Mouse (Mus musculus) T-helper 17 cell (primary cell): ENCODE measurements around the gene Rnps1.

Experiments
- in situ Hi-C, 2 experiments: fragments of 300-600 bp; cut with MboI, MseI; formaldehyde crosslinking; loops; 1 replicate in 1 of 2; 2 replicates in 1 of 2; pipeline ENCODE4 v1.15.1; 2025; ENCODE audit warnings: high pct_unique_total_duplicates in 2 of 2

Gene Rnps1

DNA sequence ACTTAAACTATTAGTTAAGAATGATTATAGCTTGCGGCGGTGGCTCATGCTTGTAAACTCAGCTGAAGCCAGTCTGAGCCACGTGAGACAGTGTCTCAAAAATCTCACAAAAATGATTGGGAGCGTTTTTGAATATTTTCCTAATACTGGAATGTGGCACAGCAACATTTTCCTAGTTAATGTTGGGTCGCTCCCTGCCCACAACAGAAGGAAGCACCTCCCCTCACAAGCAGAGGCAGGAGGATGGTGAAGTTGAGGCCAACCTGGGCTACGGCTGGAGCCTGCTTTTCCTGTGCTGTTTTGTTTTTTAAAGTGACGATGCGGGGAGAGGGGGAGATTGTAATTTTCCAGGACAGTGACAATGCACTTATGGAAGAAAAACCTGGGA lies 12.8 kb downstream of the Rnps1 start:
- in situ Hi-C loops, result no loop called here

DNA sequence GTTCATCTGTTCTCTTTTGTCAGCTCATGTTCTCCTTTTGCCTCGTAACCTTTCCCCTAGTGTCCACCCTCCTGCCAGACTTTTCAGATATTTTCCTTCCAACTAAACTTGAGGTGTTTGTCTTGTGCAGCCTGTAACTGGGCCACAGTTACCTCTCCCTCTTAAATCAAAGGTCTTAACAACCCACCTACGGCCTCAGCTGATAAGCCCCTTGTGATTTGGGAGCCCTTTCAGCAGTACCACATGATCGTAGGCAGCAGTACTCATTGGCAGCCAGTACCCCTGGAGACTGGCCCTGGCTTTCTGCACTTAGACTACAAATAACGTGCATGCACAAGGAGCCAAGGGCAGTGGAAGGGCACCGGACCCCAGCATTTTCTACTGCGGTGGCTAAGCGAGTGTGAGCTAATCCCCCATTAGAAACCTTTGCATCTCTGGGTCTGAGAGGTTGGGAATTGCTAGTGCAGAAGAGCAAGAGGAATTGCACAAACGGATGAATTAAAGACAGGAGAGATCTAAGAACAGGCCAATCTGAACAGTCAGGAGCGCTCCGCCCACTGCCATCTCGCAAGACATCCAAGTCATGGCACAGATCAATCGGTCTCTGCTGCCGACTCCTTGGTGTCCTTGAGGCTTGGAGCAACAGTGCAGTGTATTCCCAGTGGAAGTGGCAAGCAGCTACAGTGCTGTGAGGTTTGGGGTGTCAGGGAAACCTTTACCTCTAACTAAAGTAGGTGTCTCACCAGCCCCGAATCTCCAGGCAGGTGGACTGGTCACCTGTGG lies 15.0 kb downstream of the Rnps1 start:
- in situ Hi-C loops, result no loop called here

DNA sequence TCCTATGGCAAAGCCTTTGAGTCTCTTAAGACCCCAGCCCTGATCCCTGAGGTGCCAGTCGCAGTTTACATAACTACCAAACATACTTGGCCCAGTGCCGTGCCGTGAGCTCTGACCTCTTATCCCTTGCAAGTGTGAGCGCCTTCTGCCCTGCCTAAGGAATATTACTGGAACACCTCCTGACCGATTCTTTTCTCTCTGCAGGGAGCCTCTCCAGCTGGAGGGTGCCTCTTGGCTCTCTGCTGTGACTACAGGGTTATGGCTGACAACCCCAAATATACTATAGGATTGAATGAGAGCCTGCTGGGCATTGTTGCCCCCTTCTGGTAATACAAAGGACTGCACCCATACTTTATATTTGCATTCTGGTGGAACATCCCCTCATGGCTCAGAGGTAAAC lies 22.7 kb downstream of the Rnps1 start:
- in situ Hi-C loops, result no loop called here

DNA sequence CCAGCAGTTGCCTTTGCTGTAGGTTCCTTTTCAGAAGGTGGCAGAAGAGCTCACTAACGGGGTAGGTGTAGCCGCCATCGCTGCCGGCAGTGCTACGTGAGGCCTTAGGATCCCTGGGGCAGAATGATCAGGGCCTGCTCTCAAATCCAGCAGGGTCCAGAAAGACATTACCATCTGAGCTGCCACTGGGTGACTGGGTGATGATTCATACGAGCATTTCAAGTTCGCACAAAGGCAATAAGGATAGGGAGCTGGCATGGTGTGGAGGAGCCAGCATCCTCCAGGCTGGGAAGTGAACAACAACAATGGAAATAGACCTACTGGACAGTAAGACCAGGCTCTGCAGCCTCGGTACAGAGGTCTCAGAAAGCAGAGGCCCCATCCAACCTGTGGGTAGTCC lies 26.0 kb downstream of the Rnps1 start:
- in situ Hi-C loops, result loop anchor here in 1 of 2 experiments (5.0 kb wide), 1 partner anchor 53 kb away; no protein-coding TSS in a partner anchor

DNA sequence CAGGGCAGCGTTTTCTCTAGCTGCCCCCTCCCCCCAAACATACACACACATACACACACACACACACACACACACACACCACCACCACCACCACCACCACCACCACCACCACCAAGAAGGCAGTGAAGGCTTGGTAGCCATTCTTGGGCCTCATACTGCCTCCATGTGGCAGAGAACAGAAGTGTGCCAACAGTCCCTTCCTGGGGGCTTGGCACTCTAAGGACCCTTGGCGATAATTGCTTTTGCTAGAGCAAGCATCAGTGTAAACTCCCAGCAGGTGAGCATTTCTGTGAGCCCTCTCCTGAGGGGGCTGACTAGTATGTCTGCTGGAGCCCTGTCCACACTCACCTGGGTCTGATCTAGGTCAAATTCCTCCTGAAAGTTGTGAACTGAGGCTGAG lies 26.8 kb downstream of the Rnps1 start:
- in situ Hi-C loops, result loop anchor here in 1 of 2 experiments (5.0 kb wide), 1 partner anchor 54 kb away; no protein-coding TSS in a partner anchor

DNA sequence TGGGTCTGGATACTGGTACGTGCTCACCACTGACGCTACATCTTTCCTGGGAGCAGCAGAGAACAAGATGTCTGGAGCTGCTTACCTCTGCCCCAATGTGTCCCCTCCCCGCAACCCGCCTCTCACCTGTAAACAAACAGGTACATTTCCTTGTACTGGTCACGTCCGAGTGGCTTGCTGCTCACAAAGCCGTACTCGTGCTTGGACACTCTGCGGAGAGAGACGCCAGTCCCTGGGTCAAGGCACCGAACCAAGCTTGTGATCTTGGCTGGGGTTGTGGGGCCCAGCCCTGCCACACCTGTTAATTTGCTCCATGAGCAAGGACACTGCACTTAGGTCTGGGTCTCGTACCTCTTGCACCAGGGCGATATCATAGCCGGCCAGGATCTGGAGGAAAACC lies 27.7 kb downstream of the Rnps1 start:
- in situ Hi-C loops, result loop anchor here in 1 of 2 experiments (5.0 kb wide), 1 partner anchor 55 kb away; no protein-coding TSS in a partner anchor

DNA sequence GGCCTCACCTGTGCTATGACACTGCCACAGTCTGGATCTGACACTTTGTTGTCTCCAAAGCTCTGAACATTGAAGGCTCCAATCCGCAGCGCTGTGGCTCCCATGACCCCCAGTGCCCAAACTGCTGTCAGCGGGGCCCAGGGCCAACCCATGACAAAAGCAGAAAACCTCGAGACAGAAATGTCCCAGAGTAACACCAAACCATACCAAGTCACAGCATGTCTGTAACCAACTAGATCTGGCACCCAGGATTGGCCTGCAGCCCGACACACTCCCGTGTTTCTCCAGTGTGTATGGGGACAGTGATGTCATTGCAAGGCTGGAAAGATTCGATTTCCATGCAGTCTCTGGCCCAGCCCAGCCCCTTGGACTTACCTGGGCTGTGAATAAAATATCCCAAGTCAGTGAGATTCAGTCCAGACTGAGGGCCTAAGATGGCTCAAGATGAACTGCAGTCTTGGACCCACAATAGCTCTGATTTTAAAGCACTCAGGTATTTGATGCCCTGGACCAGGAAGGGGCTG lies 28.3 kb downstream of the Rnps1 start, which contains the start of gene Dnase1l2:
Gene Dnase1l2, minus strand, starts transcription at position 474 of the 524 bp plus-strand sequence.
- in situ Hi-C loops, result loop anchor here in 1 of 2 experiments (5.0 kb wide), 1 partner anchor 55 kb away; no protein-coding TSS in a partner anchor

DNA sequence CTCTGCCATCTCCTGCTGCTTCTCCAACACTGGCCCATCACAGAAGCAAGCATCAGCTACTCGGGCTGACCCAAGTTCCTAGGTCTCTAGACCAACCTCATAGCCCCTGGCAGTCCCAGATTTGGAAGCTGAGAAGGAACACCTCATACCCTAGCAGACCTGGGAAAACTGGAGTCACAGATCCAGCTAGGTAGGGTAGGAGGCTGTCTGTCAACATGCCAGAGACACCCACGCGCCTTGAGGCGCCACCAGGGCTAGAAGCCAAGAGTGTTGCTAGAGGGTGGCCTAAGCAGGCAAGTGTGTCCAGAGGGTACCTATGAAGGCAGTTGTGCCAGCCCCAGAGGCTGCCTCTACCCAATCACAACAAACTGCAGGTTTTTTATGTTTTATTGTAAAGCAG lies 29.0 kb downstream of the Rnps1 start:
- in situ Hi-C loops, result loop anchor here in 1 of 2 experiments (5.0 kb wide), 1 partner anchor 56 kb away; no protein-coding TSS in a partner anchor

DNA sequence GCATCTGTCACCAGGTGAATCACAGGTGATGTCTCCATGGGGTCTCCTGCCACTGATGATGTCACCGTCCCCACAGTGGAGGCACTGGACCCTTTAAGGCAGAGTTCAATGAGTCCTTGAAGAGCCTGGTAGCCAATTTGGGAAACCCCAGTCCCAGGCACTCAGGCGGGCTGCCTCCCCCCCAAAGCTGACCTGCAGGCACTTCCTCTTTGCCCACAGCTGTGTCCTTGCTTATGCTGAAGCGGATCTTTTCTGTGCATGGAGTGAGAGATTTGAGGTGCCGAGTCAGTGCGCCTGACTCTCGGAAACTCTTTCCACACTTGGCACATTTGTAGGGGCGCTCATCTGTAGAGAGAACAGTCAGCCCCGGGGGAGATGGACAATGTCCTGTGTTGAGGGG lies 32.2 kb downstream of the Rnps1 start:
- in situ Hi-C loops, result no loop called here

DNA sequence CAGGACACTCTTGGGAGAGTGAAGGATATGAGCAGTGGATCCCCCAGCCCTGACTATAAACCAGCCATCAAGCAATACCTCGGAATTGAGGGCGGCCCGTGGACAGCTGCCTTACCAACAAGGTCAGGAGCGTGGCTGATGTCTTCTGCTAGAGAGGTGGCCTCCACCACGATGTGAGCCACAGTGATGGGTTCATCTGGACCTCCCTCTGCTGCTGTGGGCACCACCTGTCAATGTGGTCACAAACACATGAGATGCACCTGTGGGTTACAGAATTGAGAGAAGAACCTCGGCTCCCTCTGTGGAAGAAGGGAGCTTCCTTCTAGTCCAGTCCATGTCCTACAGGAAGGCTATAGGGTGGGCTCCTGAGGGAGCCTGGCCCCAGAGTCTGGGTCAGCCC lies 35.1 kb downstream of the Rnps1 start:
- in situ Hi-C loops, result no loop called here

DNA sequence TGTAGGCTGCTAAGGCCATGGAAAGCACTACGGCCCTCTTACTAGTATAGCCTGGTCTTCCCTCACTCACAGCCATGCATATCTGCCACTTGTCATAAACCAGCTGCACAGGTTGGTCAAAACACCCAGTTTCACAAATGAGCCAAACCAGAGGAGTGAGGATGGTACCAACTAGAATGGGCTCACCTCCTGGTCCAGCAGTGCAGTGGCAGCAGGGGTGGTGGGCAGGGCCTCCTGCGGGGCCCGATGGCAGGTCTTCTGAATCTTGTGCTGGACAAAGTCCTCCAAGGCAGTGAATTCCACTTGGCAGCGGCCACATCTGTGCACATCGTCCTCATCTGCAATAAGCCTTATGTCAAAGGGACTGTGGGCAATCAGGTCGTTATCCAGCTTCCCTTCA lies 36.9 kb downstream of the Rnps1 start:
- in situ Hi-C loops, result loop anchor here in 1 of 2 experiments (25.0 kb wide), 1 partner anchor 1461 kb away; the partner anchor contains the start of gene Rab40c

DNA sequence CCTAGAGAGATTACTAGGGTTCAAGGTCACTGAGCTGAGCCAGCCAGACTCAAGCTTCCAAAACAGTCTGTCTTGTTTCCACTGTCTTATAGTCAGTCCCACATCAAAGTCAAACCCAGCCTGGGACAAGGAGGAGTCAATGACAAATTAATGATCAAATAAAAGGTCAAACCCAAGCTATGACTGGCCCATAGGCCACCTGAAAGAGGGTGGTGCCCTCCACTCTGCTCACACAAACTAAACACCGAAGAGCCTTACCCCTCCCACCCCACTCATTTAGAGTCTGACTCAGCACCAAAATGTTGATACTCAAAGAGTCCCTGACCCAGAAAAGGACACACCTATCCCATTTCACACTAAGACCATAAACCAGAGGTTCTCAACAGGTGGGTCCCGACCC lies 39.0 kb downstream of the Rnps1 start:
- in situ Hi-C loops, result loop anchor here in 1 of 2 experiments (25.0 kb wide), 1 partner anchor 1459 kb away; the partner anchor contains the start of gene Rab40c

DNA sequence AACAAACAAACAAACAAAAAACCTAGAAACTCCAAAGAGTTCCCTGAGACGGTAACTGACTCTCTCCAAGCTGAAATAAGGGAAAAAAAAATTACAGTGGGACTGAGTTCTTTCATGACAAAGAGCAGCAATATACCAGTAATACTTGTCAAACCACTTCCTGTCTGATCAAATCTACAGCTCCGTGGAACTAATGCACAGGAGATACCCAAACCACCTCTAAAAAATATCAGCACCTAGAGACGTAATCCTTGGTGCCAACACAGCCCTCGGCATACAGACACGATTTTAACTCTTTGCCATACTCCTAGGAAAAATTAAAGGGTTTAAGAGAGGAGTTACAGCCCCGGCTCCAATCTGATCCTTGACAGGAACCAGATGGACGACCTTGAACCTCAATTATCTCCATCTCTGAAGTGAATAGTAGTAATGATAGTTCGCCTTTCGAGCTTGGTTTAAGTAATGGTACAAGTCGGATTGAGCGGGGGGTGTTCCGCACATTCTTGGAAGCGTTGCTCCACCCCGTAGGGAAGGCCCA lies 39.9 kb downstream of the Rnps1 start:
- in situ Hi-C loops, result loop anchor here in 1 of 2 experiments (25.0 kb wide), 1 partner anchor 1458 kb away; the partner anchor contains the start of gene Rab40c

DNA sequence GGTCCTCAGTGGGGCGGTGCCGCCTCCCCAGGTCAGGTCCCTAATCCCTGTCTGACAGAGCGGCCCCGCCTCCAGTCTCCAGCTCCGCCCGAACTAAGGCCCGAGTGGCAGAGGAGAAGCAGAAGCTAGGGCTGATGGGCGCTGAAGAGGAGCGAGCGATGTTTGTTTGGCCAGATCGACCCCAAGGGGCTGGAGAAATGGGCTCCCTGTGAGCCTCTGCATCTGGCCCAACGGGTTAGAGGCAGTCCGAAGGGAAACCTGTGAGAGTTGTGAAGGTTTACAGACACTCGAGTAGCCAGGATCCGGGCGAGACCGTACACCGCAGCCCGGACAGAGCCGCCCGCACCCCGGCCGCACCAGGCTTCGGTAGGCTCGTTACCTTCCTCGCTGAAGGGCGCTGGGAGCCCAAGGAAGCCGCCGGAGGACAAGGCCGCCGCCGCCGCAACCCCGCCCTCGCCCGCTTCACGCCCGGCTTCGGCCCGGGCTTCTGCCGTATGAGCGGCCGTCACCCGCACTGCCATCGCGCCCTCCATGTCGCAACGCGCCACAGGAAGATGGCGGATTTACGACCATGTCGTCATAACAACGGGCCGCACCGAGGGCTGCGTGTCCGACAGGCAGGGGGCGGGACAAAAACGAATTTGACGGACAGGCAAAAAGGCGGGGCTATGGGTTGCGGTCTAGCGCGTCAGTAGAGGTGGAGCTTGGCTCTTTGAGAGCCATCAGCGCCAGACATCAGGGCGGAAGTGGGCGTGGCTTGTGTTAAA lies 40.6 kb downstream of the Rnps1 start:
- in situ Hi-C loops, result loop anchor here (5.0 to 25.0 kb wide), 2 partner anchors 973 to 1457 kb away; partner anchors contain the start of gene Rab40c (in 1 of the 2)

DNA sequence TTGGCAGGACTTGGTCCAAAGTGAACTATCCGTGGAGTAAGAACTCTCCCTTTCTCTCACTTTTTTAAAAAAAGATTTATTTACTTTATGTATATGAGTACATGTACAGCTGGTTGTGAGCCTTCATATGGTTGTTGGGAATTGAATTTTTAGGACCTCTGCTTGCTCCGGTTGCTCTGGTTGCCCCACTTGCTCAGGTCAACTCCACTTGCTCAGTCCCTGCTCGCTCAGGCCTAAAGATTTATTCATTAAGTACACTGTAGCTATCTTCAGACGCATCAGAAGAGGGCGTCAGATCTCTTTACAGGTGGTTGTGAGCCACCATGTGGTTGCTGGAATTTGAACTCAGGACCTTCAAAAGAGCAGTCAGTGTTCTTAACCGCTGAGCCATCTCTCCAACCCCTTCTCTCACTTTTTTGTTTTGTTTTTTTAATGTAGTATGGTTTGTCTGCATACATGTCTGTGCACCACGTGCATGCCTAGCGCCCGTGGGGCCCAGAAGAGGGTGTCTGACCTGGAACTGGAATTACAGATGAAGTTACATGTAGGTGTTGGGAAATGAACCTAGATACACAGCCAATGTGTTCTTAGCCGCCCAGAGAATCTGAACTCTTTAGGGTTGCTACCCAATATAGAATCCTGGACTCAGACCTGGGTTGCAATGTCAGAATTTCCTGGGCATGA lies 41.3 kb downstream of the Rnps1 start:
- in situ Hi-C loops, result loop anchor here (5.0 to 25.0 kb wide), 2 partner anchors 973 to 1457 kb away; partner anchors contain the start of gene Rab40c (in 1 of the 2)

DNA sequence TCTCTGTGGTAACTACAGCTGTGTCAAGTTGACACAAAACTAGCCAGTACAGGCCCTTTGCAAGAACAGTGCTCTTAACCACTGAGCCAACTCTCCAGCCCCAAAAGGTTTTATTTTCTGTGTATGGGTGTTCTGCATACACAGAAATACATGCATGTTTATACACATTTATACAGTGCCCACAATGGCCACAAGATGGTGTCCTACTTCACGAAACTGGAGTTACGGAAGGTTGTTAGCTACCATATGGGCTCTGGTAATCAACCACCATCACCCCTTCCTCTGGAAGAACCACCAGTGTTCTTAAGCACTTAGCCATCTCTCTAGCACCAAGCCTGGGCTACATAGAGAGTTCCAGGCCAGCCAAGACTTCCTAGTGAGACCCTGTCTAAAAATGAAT lies 47.2 kb downstream of the Rnps1 start:
- in situ Hi-C loops, result loop anchor here in 1 of 2 experiments (25.0 kb wide), 1 partner anchor 1451 kb away; the partner anchor contains the start of gene Rab40c

DNA sequence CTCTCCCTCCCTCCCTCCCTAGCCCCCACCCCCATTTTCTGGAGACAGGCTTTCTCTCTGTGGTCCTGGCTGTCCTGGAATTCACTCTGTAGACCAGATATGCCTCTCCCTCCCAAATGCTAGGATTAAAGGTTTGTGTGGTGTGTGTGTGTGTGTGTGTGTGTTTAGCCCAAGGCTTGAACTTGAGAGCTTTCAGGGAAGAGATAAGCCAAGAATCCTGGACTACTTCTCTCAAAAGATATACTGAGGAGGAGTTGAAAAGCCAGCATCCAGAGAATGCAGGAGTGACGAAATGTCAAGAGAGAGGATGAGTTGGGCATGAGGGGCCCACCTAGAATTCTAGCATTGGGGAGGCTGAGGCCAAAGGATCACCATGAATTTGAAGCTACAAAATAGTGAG lies 48.6 kb downstream of the Rnps1 start:
- in situ Hi-C loops, result loop anchor here in 1 of 2 experiments (25.0 kb wide), 1 partner anchor 1449 kb away; the partner anchor contains the start of gene Rab40c

DNA sequence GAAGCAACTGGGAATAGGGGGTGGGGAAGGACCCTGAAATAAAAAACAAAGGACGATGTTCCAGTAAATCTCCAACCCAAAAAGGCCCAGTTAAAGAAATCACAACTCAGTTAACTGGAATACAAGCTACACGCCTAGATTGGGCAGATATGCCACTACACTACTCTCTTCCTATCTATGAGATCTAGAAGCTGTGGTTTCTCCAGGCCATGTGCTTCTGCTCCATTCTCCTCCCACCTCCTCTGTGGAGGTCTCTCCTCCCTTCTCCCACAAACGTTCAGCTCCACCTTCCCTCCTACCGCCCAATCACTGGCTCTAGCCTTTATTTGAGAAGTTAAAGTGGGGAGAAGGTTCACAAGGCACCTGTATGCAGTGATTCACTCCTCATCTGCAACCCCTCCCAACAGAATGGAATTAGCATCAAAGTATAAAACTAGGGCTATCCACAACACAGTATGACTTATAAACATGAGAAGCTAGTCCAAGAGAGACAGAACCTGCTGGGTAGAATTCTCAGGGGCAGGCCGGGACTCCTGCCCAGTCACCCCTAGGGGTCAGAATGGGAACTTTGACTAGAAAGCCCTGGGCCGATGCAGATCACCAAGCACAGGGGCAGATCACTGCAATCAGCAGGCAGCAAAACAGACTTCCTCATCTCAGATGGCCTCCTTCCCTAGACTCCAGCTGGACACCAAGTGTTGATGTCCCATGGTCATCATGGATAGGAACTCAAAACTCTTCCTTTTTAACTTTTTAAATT lies 49.2 kb downstream of the Rnps1 start:
- in situ Hi-C loops, result loop anchor here in 1 of 2 experiments (25.0 kb wide), 1 partner anchor 1449 kb away; the partner anchor contains the start of gene Rab40c

DNA sequence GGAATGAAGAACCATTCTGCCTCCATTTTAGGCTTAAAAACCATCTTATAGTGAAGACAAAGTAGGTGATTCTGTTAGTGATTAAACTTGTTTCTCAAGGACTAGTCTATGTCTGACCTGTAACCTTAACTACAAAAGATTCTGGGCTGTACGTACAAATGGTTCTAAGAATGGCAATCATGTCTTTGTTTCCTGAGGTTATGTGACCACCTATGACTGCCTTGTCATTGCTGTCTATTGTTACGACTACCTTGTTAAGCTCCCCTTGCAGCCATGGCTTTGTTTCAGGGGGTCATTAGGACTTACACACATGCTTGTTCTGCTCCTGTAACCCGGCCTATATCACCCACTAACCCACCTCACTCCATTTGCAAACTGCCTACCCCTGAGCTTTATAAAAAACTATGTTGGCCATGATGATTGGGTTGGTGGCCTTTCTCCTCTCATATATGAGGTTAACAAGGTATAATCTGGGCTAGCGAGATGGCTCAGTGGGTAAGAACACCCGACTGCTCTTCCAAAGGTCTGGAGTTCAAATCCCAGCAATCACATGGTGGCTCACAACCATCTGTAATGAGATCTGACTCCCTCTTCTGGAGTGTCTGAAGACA lies 54.4 kb downstream of the Rnps1 start:
- in situ Hi-C loops, result loop anchor here in 1 of 2 experiments (25.0 kb wide), 1 partner anchor 1444 kb away; the partner anchor contains the start of gene Rab40c
